Mouse (Mus musculus) frontal cortex, postnatal 36 days (tissue): ENCODE results near the gene Wdr24.

Source experiments
- DNase-seq, 2 experiments: peaks; one replicate each; pipeline ENCODE4 v3.0.0; 2022; ENCODE audit warnings: low spot score in 2 of 2

Wdr24 gene

GRCm38 (mm10) chr17:25877741-25878610 is 54.5 kb downstream of the Wdr24 start:
- DNase-seq: no peak
